Mouse (Mus musculus): ENCODE measurements around the gene Prdm2. TPM values are rescaled to one million over a fixed set of nuclear protein-coding genes. Genes with fewer than 3 reads are reported as not detected.

Gene Prdm2
- polyA plus RNA-seq, 1 experiment from 2014 or later: 4.0 TPM

GRCm38 (mm10) chr4:143112985-143113384 is 99.8 kb downstream of the Prdm2 start:
- H3K4me3 ChIP-seq (ENCODE audit: low read depth, low read length): no peak overlapping the region
- H3K4me2 ChIP-seq (replicated peaks; ENCODE audit: low read depth): no peak overlapping the region
- H3K36me3 ChIP-seq (ENCODE audit: control insufficient read depth, insufficient read depth): peaks cover 27% of the 10 kb centered on the region
- ATAC-seq: no peak
- TF ChIP-seq CTCF (IDR thresholded peaks at IDR 0.05; ENCODE audit: low read depth): peak; percentile 82
- 40% methylated on average over 6 of the region's 6 CpGs for WGBS
- no peak overlapping the region for H3K9ac ChIP-seq (ENCODE audit: low read depth, low read length)
- no peak overlapping the region for H3K27ac ChIP-seq (ENCODE audit: low read depth, low read length)
- H3K9me3 ChIP-seq (ENCODE audit: control insufficient read depth): no peaks in the 10 kb centered on the region
- no peaks in the 10 kb centered on the region for H3K4me1 ChIP-seq (replicated peaks; ENCODE audit: control insufficient read depth, insufficient read depth, low read length)
- H3K27me3 ChIP-seq (replicated peaks; ENCODE audit: control insufficient read depth, insufficient read depth, low read length): no peaks in the 10 kb centered on the region

GRCm38 (mm10) chr4:143112439-143112838 is 100.4 kb downstream of the Prdm2 start:
- Histone ChIP-seq H3K9ac (ENCODE audit: low read depth, low read length) (no peak overlapping the region), H3K27me3 (replicated peaks; ENCODE audit: control insufficient read depth, insufficient read depth, low read length) (no peaks in the 10 kb centered on the region), H3K9me3 (ENCODE audit: control insufficient read depth) (no peaks in the 10 kb centered on the region), H3K27ac (ENCODE audit: low read depth, low read length) (no peak overlapping the region), H3K4me2 (replicated peaks; ENCODE audit: low read depth) (no peak overlapping the region), H3K4me3 (ENCODE audit: low read depth, low read length) (no peak overlapping the region), H3K4me1 (replicated peaks; ENCODE audit: control insufficient read depth, insufficient read depth, low read length) (no peaks in the 10 kb centered on the region), H3K36me3 (ENCODE audit: control insufficient read depth, insufficient read depth) (peaks cover 27% of the 10 kb centered on the region)
- 89% methylated on average over 2 of the region's 2 CpGs for WGBS
- TF ChIP-seq CTCF (IDR thresholded peaks at IDR 0.05; ENCODE audit: low read depth): no peak
- no peak for ATAC-seq

GRCm38 (mm10) chr4:143111872-143112271 is 100.9 kb downstream of the Prdm2 start:
- H3K27ac ChIP-seq (ENCODE audit: low read depth, low read length): no peak overlapping the region

GRCm38 (mm10) chr4:143108552-143108951 is 104.2 kb downstream of the Prdm2 start:
- 34% methylated on average over 9 of the region's 9 CpGs for WGBS
- no peak for TF ChIP-seq CTCF (IDR thresholded peaks at IDR 0.05; ENCODE audit: low read depth)
- Histone ChIP-seq H3K9ac (ENCODE audit: low read depth, low read length) (no peak overlapping the region), H3K4me1 (replicated peaks; ENCODE audit: control insufficient read depth, insufficient read depth, low read length) (no peaks in the 10 kb centered on the region), H3K4me3 (ENCODE audit: low read depth, low read length) (no peak overlapping the region), H3K9me3 (ENCODE audit: control insufficient read depth) (no peaks in the 10 kb centered on the region), H3K36me3 (ENCODE audit: control insufficient read depth, insufficient read depth) (peaks cover 27% of the 10 kb centered on the region), H3K4me2 (replicated peaks; ENCODE audit: low read depth) (0 out of 2 replicates have a peak overlapping the region, but pooled peaks have one; percentile 13), H3K27me3 (replicated peaks; ENCODE audit: control insufficient read depth, insufficient read depth, low read length) (no peaks in the 10 kb centered on the region), H3K27ac (ENCODE audit: low read depth, low read length) (no peak overlapping the region)
- peak; percentile 74 for ATAC-seq

More at GRCm38 (mm10) chr4:143111872-143112271, 100.9 kb downstream of the Prdm2 start:
- H3K4me2 ChIP-seq (replicated peaks; ENCODE audit: low read depth): no peak overlapping the region
- H3K36me3 ChIP-seq (ENCODE audit: control insufficient read depth, insufficient read depth): peaks cover 27% of the 10 kb centered on the region
- no peak overlapping the region for H3K4me3 ChIP-seq (ENCODE audit: low read depth, low read length)
- no peak overlapping the region for H3K9ac ChIP-seq (ENCODE audit: low read depth, low read length)
- H3K27me3 ChIP-seq (replicated peaks; ENCODE audit: control insufficient read depth, insufficient read depth, low read length): no peaks in the 10 kb centered on the region
- WGBS: 91% methylated on average over 5 of the region's 5 CpGs
- TF ChIP-seq CTCF (IDR thresholded peaks at IDR 0.05; ENCODE audit: low read depth): no peak
- no peak for ATAC-seq
- no peaks in the 10 kb centered on the region for H3K4me1 ChIP-seq (replicated peaks; ENCODE audit: control insufficient read depth, insufficient read depth, low read length)
- H3K9me3 ChIP-seq (ENCODE audit: control insufficient read depth): no peaks in the 10 kb centered on the region

- TF ChIP-seq CTCF (IDR thresholded peaks at IDR 0.05; ENCODE audit: low read depth): no peak
- no peaks in the 10 kb centered on the region for H3K27me3 ChIP-seq (replicated peaks; ENCODE audit: control insufficient read depth, insufficient read depth, low read length)
- no peaks in the 10 kb centered on the region for H3K9me3 ChIP-seq (ENCODE audit: control insufficient read depth)
- no peak overlapping the region for H3K27ac ChIP-seq (ENCODE audit: low read depth, low read length)
- no peak overlapping the region for H3K4me3 ChIP-seq (ENCODE audit: low read depth, low read length)
- peaks cover 26% of the 10 kb centered on the region for H3K36me3 ChIP-seq (ENCODE audit: control insufficient read depth, insufficient read depth)
- H3K4me1 ChIP-seq (replicated peaks; ENCODE audit: control insufficient read depth, insufficient read depth, low read length): no peaks in the 10 kb centered on the region
- H3K9ac ChIP-seq (ENCODE audit: low read depth, low read length): no peak overlapping the region
- WGBS: 81% methylated on average over 6 of the region's 6 CpGs
- H3K4me2 ChIP-seq (replicated peaks; ENCODE audit: low read depth): no peak overlapping the region
- ATAC-seq: no peak
Observed at GRCm38 (mm10) chr4:143106971-143107370, 105.8 kb downstream of the Prdm2 start.

- ATAC-seq: no peak
- no peak overlapping the region for H3K9ac ChIP-seq (ENCODE audit: low read depth, low read length)
- no peak overlapping the region for H3K4me3 ChIP-seq (ENCODE audit: low read depth, low read length)
- H3K4me1 ChIP-seq (replicated peaks; ENCODE audit: control insufficient read depth, insufficient read depth, low read length): no peaks in the 10 kb centered on the region
- WGBS: 74% methylated on average over 2 of the region's 2 CpGs
- peaks cover 22% of the 10 kb centered on the region for H3K36me3 ChIP-seq (ENCODE audit: control insufficient read depth, insufficient read depth)
- no peak for TF ChIP-seq CTCF (IDR thresholded peaks at IDR 0.05; ENCODE audit: low read depth)
- H3K9me3 ChIP-seq (ENCODE audit: control insufficient read depth): no peaks in the 10 kb centered on the region
- H3K4me2 ChIP-seq (replicated peaks; ENCODE audit: low read depth): no peak overlapping the region
- no peak overlapping the region for H3K27ac ChIP-seq (ENCODE audit: low read depth, low read length)
- H3K27me3 ChIP-seq (replicated peaks; ENCODE audit: control insufficient read depth, insufficient read depth, low read length): no peaks in the 10 kb centered on the region
Observed at GRCm38 (mm10) chr4:143106566-143106965, 106.2 kb downstream of the Prdm2 start.

- Histone ChIP-seq H3K36me3 (ENCODE audit: control insufficient read depth, insufficient read depth) (peaks cover 4% of the 10 kb centered on the region), H3K9ac (ENCODE audit: low read depth, low read length) (no peak overlapping the region), H3K27me3 (replicated peaks; ENCODE audit: control insufficient read depth, insufficient read depth, low read length) (no peaks in the 10 kb centered on the region), H3K4me1 (replicated peaks; ENCODE audit: control insufficient read depth, insufficient read depth, low read length) (no peaks in the 10 kb centered on the region), H3K27ac (ENCODE audit: low read depth, low read length) (no peak overlapping the region), H3K9me3 (ENCODE audit: control insufficient read depth) (no peaks in the 10 kb centered on the region), H3K4me3 (ENCODE audit: low read depth, low read length) (no peak overlapping the region), H3K4me2 (replicated peaks; ENCODE audit: low read depth) (no peak overlapping the region)
- no peak for ATAC-seq
- 58% methylated on average over 5 of the region's 5 CpGs for WGBS
- no peak for TF ChIP-seq CTCF (IDR thresholded peaks at IDR 0.05; ENCODE audit: low read depth)
Observed at GRCm38 (mm10) chr4:143104739-143105138, 108.1 kb downstream of the Prdm2 start.

Measured in intestine, postnatal 0 days (tissue).